Mouse (Mus musculus): ENCODE measurements around the gene Zfp526. TPM values are rescaled to one million over a fixed set of nuclear protein-coding genes. Genes with fewer than 3 reads are reported as not detected.
A peak's percentile ranks its signal among the peaks of the same experiment; 100 is the strongest.

Zfp526 gene
- polyA plus RNA-seq, 1 experiment from 2014 or later, result 3.6 TPM

DNA sequence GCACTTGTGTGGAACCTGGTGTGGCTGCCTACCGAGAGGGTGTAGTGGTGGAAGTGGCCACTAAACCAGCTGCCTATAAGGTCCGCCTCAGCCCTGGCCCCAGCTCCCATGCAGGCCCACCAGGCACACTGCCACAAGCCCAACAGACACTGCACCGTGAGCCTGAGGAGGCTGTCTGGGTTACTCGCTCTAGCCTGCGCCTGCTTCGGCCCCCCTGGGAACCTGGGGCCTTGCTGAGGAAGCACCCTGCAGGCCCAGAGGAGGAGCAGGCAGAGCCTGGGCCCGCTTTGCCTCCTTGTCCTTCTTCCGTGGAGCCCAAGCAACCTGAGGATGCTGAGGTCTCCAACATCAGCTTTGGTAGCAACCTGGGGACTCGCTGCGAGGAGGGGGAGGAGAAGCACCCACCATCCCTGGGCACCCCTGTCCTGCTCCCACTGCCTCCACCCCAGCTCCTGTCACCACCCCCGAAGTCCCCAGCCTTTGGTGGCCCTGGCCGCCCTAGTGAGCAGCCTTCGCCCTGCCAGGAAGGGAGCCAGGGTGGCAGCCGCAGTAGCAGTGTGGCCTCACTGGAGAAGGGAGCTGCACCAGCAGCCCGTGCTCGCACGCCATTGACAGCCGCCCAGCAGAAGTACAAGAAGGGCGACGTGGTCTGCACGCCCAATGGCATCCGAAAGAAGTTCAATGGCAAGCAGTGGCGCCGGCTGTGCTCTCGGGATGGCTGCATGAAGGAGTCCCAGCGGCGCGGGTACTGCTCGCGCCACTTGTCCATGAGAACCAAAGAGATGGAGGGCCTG, 50.6 kb downstream of the Zfp526 start:
- Histone ChIP-seq H3K9me3 (no peaks in the 10 kb centered on the region), H3K36me3 (peaks cover 16% of the 10 kb centered on the region; the same call in 1 of the 2 replicates), H3K9ac (no peak overlapping the region), H3K27me3 (no peaks in the 10 kb centered on the region), H3K4me3 (no peak overlapping the region), H3K27ac (no peak overlapping the region), H3K4me1 (peaks cover 29% of the 10 kb centered on the region), H3K4me2 (no peak overlapping the region)
- WGBS, result 83% methylated on average over 30 of the region's 30 CpGs
- ATAC-seq (ENCODE audit: borderline replicate concordance, extremely low read depth, low FRiP score, low TSS enrichment), result no peak

DNA sequence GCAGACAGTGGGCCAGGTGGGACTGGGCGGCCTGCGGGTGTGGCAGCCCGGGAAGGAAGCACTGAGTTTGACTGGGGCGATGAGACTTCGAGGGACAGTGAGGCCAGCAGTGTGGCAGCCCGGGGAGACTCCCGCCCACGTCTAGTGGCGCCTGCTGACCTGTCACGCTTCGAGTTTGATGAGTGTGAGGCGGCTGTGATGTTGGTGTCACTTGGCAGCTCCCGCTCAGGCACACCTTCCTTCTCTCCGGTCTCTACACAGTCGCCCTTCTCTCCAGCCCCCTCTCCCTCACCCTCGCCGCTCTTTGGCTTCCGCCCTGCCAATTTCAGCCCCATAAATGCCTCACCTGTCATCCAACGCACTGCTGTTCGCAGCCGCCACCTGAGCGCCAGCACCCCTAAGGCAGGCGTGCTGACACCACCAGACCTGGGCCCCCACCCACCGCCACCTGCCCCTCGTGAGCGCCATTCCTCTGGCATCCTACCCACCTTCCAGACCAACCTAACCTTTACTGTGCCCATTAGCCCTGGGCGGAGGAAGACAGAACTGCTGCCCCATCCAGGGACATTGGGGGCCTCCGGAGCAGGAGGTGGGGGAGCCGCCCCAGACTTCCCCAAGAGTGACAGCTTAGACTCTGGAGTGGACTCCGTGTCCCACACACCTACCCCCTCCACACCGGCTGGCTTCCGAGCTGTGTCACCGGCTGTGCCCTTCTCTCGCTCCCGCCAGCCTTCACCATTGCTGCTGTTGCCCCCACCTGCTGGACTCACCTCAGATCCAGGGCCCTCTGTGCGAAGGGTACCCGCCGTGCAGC, 51.4 kb downstream of the Zfp526 start:
- Histone ChIP-seq H3K9me3 (no peaks in the 10 kb centered on the region), H3K36me3 (peaks cover 16% of the 10 kb centered on the region; the same call in 1 of the 2 replicates), H3K27ac (no peak overlapping the region), H3K4me1 (peaks cover 34% of the 10 kb centered on the region), H3K4me2 (no peak overlapping the region), H3K4me3 (no peak overlapping the region), H3K27me3 (no peaks in the 10 kb centered on the region), H3K9ac (no peak overlapping the region)
- no peak for ATAC-seq (ENCODE audit: borderline replicate concordance, extremely low read depth, low FRiP score, low TSS enrichment)
- WGBS, result 80% methylated on average over 38 of the region's 38 CpGs

GRCm38 (mm10) chr7:25273259-25274241, 52.3 kb downstream of the Zfp526 start:
- Histone ChIP-seq H3K4me2 (no peak overlapping the region), H3K9me3 (no peaks in the 10 kb centered on the region), H3K27ac (no peak overlapping the region), H3K27me3 (no peaks in the 10 kb centered on the region), H3K4me3 (no peak overlapping the region), H3K36me3 (peaks cover 16% of the 10 kb centered on the region; the same call in 1 of the 2 replicates), H3K4me1 (peaks cover 38% of the 10 kb centered on the region), H3K9ac (no peak overlapping the region)
- WGBS, result 86% methylated on average over 22 of the region's 22 CpGs
- ATAC-seq (ENCODE audit: borderline replicate concordance, extremely low read depth, low FRiP score, low TSS enrichment), result no peak

GRCm38 (mm10) chr7:25274571-25274970, 53.3 kb downstream of the Zfp526 start:
- no peak for ATAC-seq (ENCODE audit: borderline replicate concordance, extremely low read depth, low FRiP score, low TSS enrichment)
- Histone ChIP-seq H3K4me2 (no peak overlapping the region), H3K36me3 (peaks cover 16% of the 10 kb centered on the region; the same call in 1 of the 2 replicates), H3K4me1 (peaks cover 32% of the 10 kb centered on the region), H3K9me3 (no peaks in the 10 kb centered on the region), H3K27me3 (no peaks in the 10 kb centered on the region), H3K27ac (no peak overlapping the region), H3K4me3 (no peak overlapping the region), H3K9ac (no peak overlapping the region)
- WGBS, result 38% methylated on average over 5 of the region's 5 CpGs

GRCm38 (mm10) chr7:25274996-25275395, 53.8 kb downstream of the Zfp526 start:
- H3K4me2 ChIP-seq, result no peak overlapping the region
- ATAC-seq (ENCODE audit: borderline replicate concordance, extremely low read depth, low FRiP score, low TSS enrichment), result no peak
- H3K9me3 ChIP-seq, result no peaks in the 10 kb centered on the region
- no peak overlapping the region for H3K9ac ChIP-seq
- peaks cover 16% of the 10 kb centered on the region; the same call in 1 of the 2 replicates for H3K36me3 ChIP-seq
- 85% methylated on average over 3 of the region's 3 CpGs for WGBS
- H3K4me1 ChIP-seq, result peaks cover 32% of the 10 kb centered on the region
- H3K27me3 ChIP-seq, result no peaks in the 10 kb centered on the region
- no peak overlapping the region for H3K27ac ChIP-seq
- no peak overlapping the region for H3K4me3 ChIP-seq

- H3K27me3 ChIP-seq, result no peaks in the 10 kb centered on the region
- 0 out of 2 replicates have a peak overlapping the region, but pooled peaks have one; percentile 2 for H3K27ac ChIP-seq
- H3K4me1 ChIP-seq, result peaks cover 37% of the 10 kb centered on the region
- ATAC-seq (ENCODE audit: borderline replicate concordance, extremely low read depth, low FRiP score, low TSS enrichment), result no peak
- peaks cover 16% of the 10 kb centered on the region; the same call in 1 of the 2 replicates for H3K36me3 ChIP-seq
- WGBS, result 48% methylated on average over 9 of the region's 9 CpGs
- no peaks in the 10 kb centered on the region for H3K9me3 ChIP-seq
- no peak overlapping the region for H3K4me2 ChIP-seq
- H3K4me3 ChIP-seq, result no peak overlapping the region
- no peak overlapping the region for H3K9ac ChIP-seq
Observed at GRCm38 (mm10) chr7:25275555-25276298, 54.5 kb downstream of the Zfp526 start.

Small RNA genes within 50 kb of the gene (microRNA-seq; reads per million reads assigned to microRNA genes)
- gene Mir7048, result not detected

Other genes starting within 250 kb of the Zfp526 start
- 154 and 156 TPM in 2 replicates for gene Rabac1, start 248.7 kb upstream of the Zfp526 start, polyA plus RNA-seq (2015; fragmentation: Nextera tagmentation; extraction: Ambion mirVana)
- 0.84 and 1.3 TPM in 2 replicates for gene Atp1a3, start 215.5 kb upstream of the Zfp526 start, polyA plus RNA-seq (2015; fragmentation: Nextera tagmentation; extraction: Ambion mirVana)
- 3.8 and 4.2 TPM in 2 replicates for gene Grik5, start 149.1 kb upstream of the Zfp526 start, polyA plus RNA-seq (2015; fragmentation: Nextera tagmentation; extraction: Ambion mirVana)
- gene Zfp574, start 148.9 kb upstream of the Zfp526 start, polyA plus RNA-seq (2015; fragmentation: Nextera tagmentation; extraction: Ambion mirVana), result 29.8 and 30.4 TPM in 2 replicates
- gene Pou2f2, start 41.7 kb upstream of the Zfp526 start, polyA plus RNA-seq (2015; fragmentation: Nextera tagmentation; extraction: Ambion mirVana), result 0.31 and 0.55 TPM in 2 replicates
- 9.6 and 11.2 TPM in 2 replicates for gene Dedd2, start 810 bp upstream of the Zfp526 start, polyA plus RNA-seq (2015; fragmentation: Nextera tagmentation; extraction: Ambion mirVana)
- gene Gsk3a, start 16.4 kb downstream of the Zfp526 start, polyA plus RNA-seq (2015; fragmentation: Nextera tagmentation; extraction: Ambion mirVana), result 9.8 and 10.7 TPM in 2 replicates
- gene Erf, start 29.3 kb downstream of the Zfp526 start, polyA plus RNA-seq (2015; fragmentation: Nextera tagmentation; extraction: Ambion mirVana), result 18.8 and 20.3 TPM in 2 replicates
- 29.5 and 30.3 TPM in 2 replicates for gene Cic, start 46.3 kb downstream of the Zfp526 start, polyA plus RNA-seq (2015; fragmentation: Nextera tagmentation; extraction: Ambion mirVana)
- 174 and 183 TPM in 2 replicates for gene Pafah1b3, start 76.6 kb downstream of the Zfp526 start, polyA plus RNA-seq (2015; fragmentation: Nextera tagmentation; extraction: Ambion mirVana)
- 0.27 and 0.38 TPM in 2 replicates for gene Prr19, start 80.0 kb downstream of the Zfp526 start, polyA plus RNA-seq (2015; fragmentation: Nextera tagmentation; extraction: Ambion mirVana)
- gene Tmem145, start 84.7 kb downstream of the Zfp526 start, polyA plus RNA-seq (2015; fragmentation: Nextera tagmentation; extraction: Ambion mirVana), result 0.22 and 0.25 TPM in 2 replicates
- gene Megf8, start 95.7 kb downstream of the Zfp526 start, polyA plus RNA-seq (2015; fragmentation: Nextera tagmentation; extraction: Ambion mirVana), result 12.7 and 13.5 TPM in 2 replicates
- 0.52 and 0.57 TPM in 2 replicates for gene Cnfn, start 148.3 kb downstream of the Zfp526 start, polyA plus RNA-seq (2015; fragmentation: Nextera tagmentation; extraction: Ambion mirVana)
- gene Lipe, start 177.3 kb downstream of the Zfp526 start, polyA plus RNA-seq (2015; fragmentation: Nextera tagmentation; extraction: Ambion mirVana), result 9.3 and 9.4 TPM in 2 replicates
- 0.21 and 0.34 TPM in 2 replicates for gene Cxcl17, start 191.5 kb downstream of the Zfp526 start, polyA plus RNA-seq (2015; fragmentation: Nextera tagmentation; extraction: Ambion mirVana)

Measured in lung, embryonic 15.5 days (tissue).